Mouse (Mus musculus): ENCODE measurements around the gene Btg2.

Gene Btg2

GRCm38 (mm10) chr1:134097956-134098725 lies 19.2 kb upstream of the Btg2 start:
- no peak for DNase-seq (ENCODE audit: low spot score)

GRCm38 (mm10) chr1:134097080-134097855 lies 18.3 kb upstream of the Btg2 start:
- no peak for DNase-seq (ENCODE audit: low spot score)

GRCm38 (mm10) chr1:134096264-134096934 lies 17.5 kb upstream of the Btg2 start:
- no peak for DNase-seq (ENCODE audit: low spot score)

GRCm38 (mm10) chr1:134095721-134096120 lies 16.8 kb upstream of the Btg2 start:
- no peak for DNase-seq (ENCODE audit: low spot score)

GRCm38 (mm10) chr1:134095033-134095612 lies 16.2 kb upstream of the Btg2 start:
- no peak for DNase-seq (ENCODE audit: low spot score)

GRCm38 (mm10) chr1:134093771-134094526 lies 15.0 kb upstream of the Btg2 start:
- no peak for DNase-seq (ENCODE audit: low spot score)

GRCm38 (mm10) chr1:134092852-134093770 lies 14.2 kb upstream of the Btg2 start:
- peak; percentile 86 for DNase-seq (ENCODE audit: low spot score)

- DNase-seq (ENCODE audit: low spot score): no peak
Measured at GRCm38 (mm10) chr1:134092368-134092767, 13.4 kb upstream of the Btg2 start.

GRCm38 (mm10) chr1:134091851-134092250 lies 12.9 kb upstream of the Btg2 start:
- no peak for DNase-seq (ENCODE audit: low spot score)

- DNase-seq (ENCODE audit: low spot score): no peak
Measured at GRCm38 (mm10) chr1:134089074-134089473, 10.2 kb upstream of the Btg2 start.

GRCm38 (mm10) chr1:134086811-134087398 lies 8.0 kb upstream of the Btg2 start:
- no peak for DNase-seq (ENCODE audit: low spot score)

- DNase-seq (ENCODE audit: low spot score): no peak
Measured at GRCm38 (mm10) chr1:134086017-134086416, 7.1 kb upstream of the Btg2 start.

GRCm38 (mm10) chr1:134084128-134084527 lies 5.2 kb upstream of the Btg2 start:
- DNase-seq (ENCODE audit: low spot score): no peak

GRCm38 (mm10) chr1:134083676-134084075 lies 4.8 kb upstream of the Btg2 start:
- DNase-seq (ENCODE audit: low spot score): no peak

- DNase-seq (ENCODE audit: low spot score): peak; percentile 84
Measured at GRCm38 (mm10) chr1:134082987-134083516, 4.1 kb upstream of the Btg2 start.

GRCm38 (mm10) chr1:134080881-134081450 lies 2.0 kb upstream of the Btg2 start:
- DNase-seq (ENCODE audit: low spot score): no peak

GRCm38 (mm10) chr1:134080406-134080805 lies 1.5 kb upstream of the Btg2 start:
- no peak for DNase-seq (ENCODE audit: low spot score)

GRCm38 (mm10) chr1:134079477-134080163 lies 700 bp upstream of the Btg2 start:
- DNase-seq (ENCODE audit: low spot score): no peak

All from left cerebral cortex, adult 11 months (tissue).